Comparison of ENCODE assay signal across 14 mouse cellular contexts in genomic region chr12:16270876-16271275, GRCm38 (mm10).
DNase-seq lines count a peak whose midpoint lies in the region; ATAC-seq lines count a peak whose summit lies in the region.
"Had no signal": no experiment of that assay in that cellular context is flagged by ENCODE, and none has a peak within 500 bp of the region (broad histone marks: within the 10 kb centered on the region; RNA-seq: fewer than 3 reads in every experiment).

No protein-coding gene starts in this region.

- intact Hi-C loops in heart, postnatal 14 days (cut with DNase I): no loop called here

- H3K4me1 ChIP-seq in midbrain, embryonic 14.5 days (ENCODE audit: control insufficient read depth, insufficient read depth, low read length): no peaks in the 10 kb centered on the region
- H3K4me1 ChIP-seq in midbrain, embryonic 16.5 days (ENCODE audit: control insufficient read depth, insufficient read depth, low read length): no peaks in the 10 kb centered on the region
- H3K4me1 ChIP-seq in intestine, embryonic 16.5 days (ENCODE audit: control insufficient read depth, insufficient read depth, low read length): no peaks in the 10 kb centered on the region
- H3K4me1 ChIP-seq: hindbrain, embryonic 13.5 days; kidney, embryonic 15.5 days; limb, embryonic 10.5 days had no signal

- H3K9ac ChIP-seq in midbrain, embryonic 14.5 days (replicated peaks; ENCODE audit: low read length): no peak overlapping the region
- H3K9ac ChIP-seq in midbrain, embryonic 16.5 days (ENCODE audit: low read depth, low read length): no peak overlapping the region
- no peak overlapping the region for H3K9ac ChIP-seq in intestine, embryonic 16.5 days (ENCODE audit: low read depth, low read length)
- H3K9ac ChIP-seq: hindbrain, embryonic 13.5 days; kidney, embryonic 15.5 days; liver, postnatal 0 days had no signal

- H3K4me2 ChIP-seq in midbrain, embryonic 14.5 days (ENCODE audit: low read length): no peak overlapping the region
- H3K4me2 ChIP-seq in midbrain, embryonic 16.5 days (ENCODE audit: low read length): no peak overlapping the region
- no peak overlapping the region for H3K4me2 ChIP-seq in intestine, embryonic 16.5 days (ENCODE audit: low read depth, low read length)
- H3K4me2 ChIP-seq: hindbrain, embryonic 13.5 days; kidney, embryonic 15.5 days had no signal

- no peak overlapping the region for H3K4me3 ChIP-seq in midbrain, embryonic 14.5 days (replicated peaks; ENCODE audit: low read depth, low read length)
- no peak overlapping the region for H3K4me3 ChIP-seq in midbrain, embryonic 16.5 days (ENCODE audit: low read depth, low read length)
- H3K4me3 ChIP-seq in intestine, embryonic 16.5 days (ENCODE audit: low read length): no peak overlapping the region
- H3K4me3 ChIP-seq: hindbrain, embryonic 13.5 days; kidney, embryonic 15.5 days; limb, embryonic 10.5 days had no signal

- no peak for ATAC-seq in midbrain, embryonic 14.5 days (ENCODE audit: low FRiP score, low TSS enrichment)
- ATAC-seq in midbrain, embryonic 16.5 days: no peak
- no peak for ATAC-seq in granulocyte monocyte progenitor cell, adult 5-6 weeks (replicated peaks; ENCODE audit: poor library complexity, severe bottlenecking)
- ATAC-seq in intestine, embryonic 16.5 days: no peak
- ATAC-seq: liver, postnatal 0 days had no signal

- DNase-seq in midbrain, embryonic 14.5 days: peak; percentile 11
- DNase-seq in heart, adult 8-10 months (ENCODE audit: low spot score): peak; percentile 26
- peak; percentile 9 to 28 for DNase-seq in heart, postnatal 14 days
- no peak for DNase-seq in urinary bladder, adult 2 months (ENCODE audit: low spot score)
- DNase-seq: cerebellum, adult 8-10 months; layer of hippocampus, adult 9-11 months; liver, postnatal 0 days; right cerebral cortex, postnatal 4 days had no signal

- no peaks in the 10 kb centered on the region for H3K36me3 ChIP-seq in midbrain, embryonic 14.5 days (ENCODE audit: control insufficient read depth, insufficient read depth, low read length)
- H3K36me3 ChIP-seq in midbrain, embryonic 16.5 days (ENCODE audit: control insufficient read depth, insufficient read depth, low read length): no peaks in the 10 kb centered on the region
- no peaks in the 10 kb centered on the region for H3K36me3 ChIP-seq in intestine, embryonic 16.5 days (ENCODE audit: control insufficient read depth, insufficient read depth, low read length)
- H3K36me3 ChIP-seq: hindbrain, embryonic 13.5 days; kidney, embryonic 15.5 days; limb, embryonic 10.5 days had no signal

- no peaks in the 10 kb centered on the region for H3K9me3 ChIP-seq in midbrain, embryonic 14.5 days (ENCODE audit: control insufficient read depth, low read length)
- H3K9me3 ChIP-seq in midbrain, embryonic 16.5 days (replicated peaks; ENCODE audit: control insufficient read depth, low read length, poor library complexity, severe bottlenecking): no peaks in the 10 kb centered on the region
- no peaks in the 10 kb centered on the region for H3K9me3 ChIP-seq in intestine, embryonic 16.5 days (ENCODE audit: control insufficient read depth, low read length)
- H3K9me3 ChIP-seq: hindbrain, embryonic 13.5 days; kidney, embryonic 15.5 days; limb, embryonic 10.5 days had no signal

- 0 out of 2 replicates have a peak overlapping the region, but pooled peaks have one; percentile 13 for H3K27ac ChIP-seq in midbrain, embryonic 14.5 days (replicated peaks; ENCODE audit: low read depth, low read length)
- H3K27ac ChIP-seq in midbrain, embryonic 16.5 days (ENCODE audit: low read length): no peak overlapping the region
- no peak overlapping the region for H3K27ac ChIP-seq in intestine, embryonic 16.5 days (ENCODE audit: low read length)
- H3K27ac ChIP-seq: hindbrain, embryonic 13.5 days; kidney, embryonic 15.5 days; limb, embryonic 10.5 days had no signal

- no peaks in the 10 kb centered on the region for H3K27me3 ChIP-seq in midbrain, embryonic 14.5 days (ENCODE audit: control insufficient read depth, insufficient read depth, low read length)
- no peaks in the 10 kb centered on the region for H3K27me3 ChIP-seq in midbrain, embryonic 16.5 days (ENCODE audit: control insufficient read depth, insufficient read depth, low read depth, low read length)
- H3K27me3 ChIP-seq in intestine, embryonic 16.5 days (replicated peaks; ENCODE audit: control insufficient read depth, insufficient read depth, low read length): no peaks in the 10 kb centered on the region
- H3K27me3 ChIP-seq: hindbrain, embryonic 13.5 days; kidney, embryonic 15.5 days had no signal

- 85% methylated on average over 7 of the region's 7 CpGs for WGBS in midbrain, embryonic 14.5 days
- WGBS in midbrain, embryonic 16.5 days: 81% methylated on average over 7 of the region's 7 CpGs
- 86% methylated on average over 7 of the region's 7 CpGs for WGBS in intestine, embryonic 16.5 days
